Mouse (Mus musculus) ES-Bruce4 (cell line): ENCODE measurements at regions not wholly inside any gene's neighbourhood (a gene's known extent, or its start where the extent isn't known, plus 50 kb on each side); places are given as distances from the start of the nearest gene placed in this dataset.
"Not testable (repeated sequence)": the region's sequence is repeated elsewhere in the genome, so short reads cannot be mapped to it uniquely, and the experiment has no call there.

Experiments used
- H3K27ac ChIP-seq: 2 replicates; pipeline ENCODE4 v1.5.1; 2012; ENCODE audit warnings: low read length, inconsistent platforms; ENCODE audit not compliant: insufficient read depth
- H3K27me3 ChIP-seq: 2 replicates; pipeline ENCODE4 v1.6.1; 2012; ENCODE audit warnings: mild to moderate bottlenecking, low read length, inconsistent platforms; ENCODE audit not compliant: control insufficient read depth, poor library complexity, insufficient read depth, severe bottlenecking
- H3K36me3 ChIP-seq: 2 replicates; pipeline ENCODE4 v1.6.1; 2012; ENCODE audit warnings: inconsistent platforms, mild to moderate bottlenecking, low read length, moderate library complexity; ENCODE audit not compliant: control insufficient read depth, poor library complexity, insufficient read depth, severe bottlenecking
- H3K4me1 ChIP-seq: one replicate; pipeline ENCODE4 v1.8.1; 2011; ENCODE audit warnings: low read length; ENCODE audit not compliant: control insufficient read depth, insufficient read depth
- H3K4me3 ChIP-seq: 2 replicates; pipeline ENCODE4 v1.5.1; 2011; ENCODE audit warnings: low read depth, mild to moderate bottlenecking, low read length
- H3K9ac ChIP-seq: 2 replicates; pipeline ENCODE4 v1.6.1; 2012; ENCODE audit warnings: low read depth, mild to moderate bottlenecking, inconsistent platforms; ENCODE audit not compliant: poor library complexity, severe bottlenecking
- H3K9me3 ChIP-seq: replicated peaks from 2 replicates; pipeline ENCODE4 v1.6.1; 2012; ENCODE audit warnings: mild to moderate bottlenecking, low read length, inconsistent platforms; ENCODE audit not compliant: control insufficient read depth, poor library complexity, insufficient read depth, severe bottlenecking
- CTCF ChIP-seq: IDR thresholded peaks from one replicate; pipeline ENCODE4 v1.8.1; 2011; ENCODE audit warnings: low read depth, low read length
- EP300 ChIP-seq: IDR thresholded peaks from 2 replicates; pipeline ENCODE4 v1.6.1; 2011; ENCODE audit warnings: low read depth, low read length; ENCODE audit not compliant: insufficient read depth
- POLR2A ChIP-seq: IDR thresholded peaks from one replicate; pipeline ENCODE4 v1.8.1; 2011; ENCODE audit warnings: low read length; ENCODE audit not compliant: insufficient read depth

DNA sequence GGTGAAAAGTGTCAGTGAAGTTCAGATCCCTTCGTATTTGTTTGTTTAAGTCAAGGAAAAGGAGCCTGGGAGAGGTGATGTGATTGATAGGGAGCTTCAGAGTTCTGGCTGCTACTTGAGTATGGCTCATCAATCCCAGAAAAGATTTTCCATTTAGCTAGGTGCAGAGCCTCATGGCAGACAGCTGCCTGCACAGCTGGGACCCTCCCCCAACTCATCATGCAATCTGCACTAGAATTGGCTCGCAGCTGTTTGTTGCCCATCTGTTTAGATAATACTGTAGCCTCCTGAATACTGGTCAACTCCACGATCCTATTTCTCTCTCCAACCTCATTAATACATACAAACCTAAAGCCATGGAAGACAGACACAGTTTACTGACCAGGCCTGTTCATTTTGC lies 354.4 kb downstream of the Edem1 start:
- no peak overlapping the region for H3K9ac ChIP-seq
- H3K9me3 ChIP-seq, result no peaks in the 10 kb centered on the region
- no peaks in the 10 kb centered on the region for H3K4me1 ChIP-seq
- no peak overlapping the region for H3K4me3 ChIP-seq
- H3K27ac ChIP-seq, result no peak overlapping the region
- H3K27me3 ChIP-seq, result no peaks in the 10 kb centered on the region
- no peaks in the 10 kb centered on the region for H3K36me3 ChIP-seq
- TF ChIP-seq POLR2A, result no peak
- TF ChIP-seq CTCF, result no peak

DNA sequence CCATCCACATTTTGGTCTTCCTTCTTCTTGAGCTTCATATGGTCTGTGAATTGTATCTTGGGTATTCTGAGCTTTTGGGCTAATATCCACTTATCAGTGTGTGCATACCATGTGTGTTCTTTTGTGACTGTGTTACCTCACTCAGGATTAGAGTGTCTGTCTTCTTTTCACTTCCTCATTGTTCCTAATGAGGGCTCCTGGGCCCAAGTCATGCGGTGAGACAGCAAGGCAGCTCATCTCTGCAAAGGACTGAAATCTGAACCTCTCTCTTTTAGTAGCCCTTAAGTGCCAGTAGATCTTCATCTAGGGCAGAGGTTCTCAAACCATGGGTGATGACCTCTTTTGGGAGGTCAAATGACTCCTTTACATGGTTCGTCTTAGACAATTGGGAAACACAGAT lies 364.6 kb downstream of the Edem1 start:
- not testable (repeated sequence) for H3K36me3 ChIP-seq, H3K9ac ChIP-seq

DNA sequence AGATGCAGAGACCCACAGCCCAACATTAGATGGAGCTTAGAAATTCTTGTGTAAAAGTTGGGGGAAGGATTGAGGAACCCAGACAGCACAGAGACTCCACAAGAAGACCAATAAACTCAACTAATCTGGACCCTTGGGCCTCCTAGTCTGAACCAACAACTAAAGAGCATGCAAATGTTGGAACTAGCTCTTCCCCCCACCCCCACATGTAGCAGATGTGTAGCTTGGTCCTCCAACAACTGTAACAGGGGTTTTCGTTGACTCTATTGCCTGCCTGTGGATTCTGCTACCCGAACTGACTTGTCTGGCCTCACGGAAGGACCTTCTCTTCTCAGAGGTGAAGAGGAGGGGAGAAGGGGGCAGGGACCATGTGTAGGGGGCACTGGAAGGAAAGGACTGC lies 365.2 kb downstream of the Edem1 start:
- Histone ChIP-seq H3K4me3 (no peak overlapping the region), H3K27ac (no peak overlapping the region), H3K9me3 (no peaks in the 10 kb centered on the region), H3K27me3 (no peaks in the 10 kb centered on the region), H3K9ac (no peak overlapping the region), H3K4me1 (no peaks in the 10 kb centered on the region), H3K36me3 (no peaks in the 10 kb centered on the region)
- TF ChIP-seq EP300, result no peak
- TF ChIP-seq CTCF, result no peak

More for the DNA sequence above, 364.6 kb downstream of the Edem1 start:
- not testable (repeated sequence) for H3K27me3 ChIP-seq, H3K27ac ChIP-seq, H3K4me1 ChIP-seq, H3K9me3 ChIP-seq, H3K4me3 ChIP-seq

DNA sequence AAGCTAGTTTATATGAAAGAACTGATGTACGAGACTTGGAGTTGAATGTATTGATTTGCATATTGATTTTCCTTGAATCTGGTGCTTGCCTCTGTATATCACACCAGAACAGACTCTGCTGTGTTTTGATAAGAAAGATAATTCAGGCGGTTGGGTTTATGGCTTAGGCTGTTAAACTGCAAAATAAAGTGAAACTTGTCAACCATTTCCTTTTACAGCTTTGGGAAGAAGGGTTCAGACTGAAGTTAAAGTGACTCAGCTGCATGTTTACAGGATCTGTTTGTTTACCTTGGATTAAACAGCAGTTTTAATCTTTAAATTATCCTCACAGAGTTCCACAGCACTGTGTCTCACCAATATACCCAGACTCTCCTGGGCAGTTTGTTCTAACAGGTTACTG lies 381.3 kb downstream of the Edem1 start:
- H3K27me3 ChIP-seq, result no peaks in the 10 kb centered on the region
- no peaks in the 10 kb centered on the region for H3K4me1 ChIP-seq
- no peaks in the 10 kb centered on the region for H3K9me3 ChIP-seq
- no peak overlapping the region for H3K9ac ChIP-seq
- TF ChIP-seq POLR2A (no peak), CTCF (no peak), EP300 (no peak)
- H3K27ac ChIP-seq, result no peak overlapping the region
- H3K4me3 ChIP-seq, result no peak overlapping the region
- H3K36me3 ChIP-seq, result no peaks in the 10 kb centered on the region

DNA sequence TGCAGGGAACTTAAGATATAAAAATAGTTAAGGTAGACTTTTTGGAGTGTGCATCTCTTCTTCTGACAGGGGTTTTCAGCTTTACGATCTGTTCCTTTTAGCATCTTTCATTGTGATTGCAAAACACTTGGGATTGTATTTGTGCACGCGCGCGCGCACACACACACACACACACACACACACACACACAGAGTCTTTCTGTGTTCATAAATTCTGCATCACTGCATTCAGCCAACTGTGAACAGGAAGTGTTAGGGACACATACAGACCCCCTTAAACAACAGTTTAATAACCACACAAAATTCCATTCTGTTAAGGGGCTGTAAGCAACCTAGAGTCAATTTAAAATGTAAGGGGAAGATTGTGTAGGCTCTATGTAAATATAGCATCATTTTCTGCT lies 401.9 kb downstream of the Edem1 start:
- no peaks in the 10 kb centered on the region for H3K27me3 ChIP-seq
- TF ChIP-seq EP300, result no peak
- H3K4me1 ChIP-seq, result no peaks in the 10 kb centered on the region
- H3K9ac ChIP-seq, result no peak overlapping the region
- no peaks in the 10 kb centered on the region for H3K9me3 ChIP-seq
- no peaks in the 10 kb centered on the region for H3K36me3 ChIP-seq
- H3K27ac ChIP-seq, result no peak overlapping the region
- no peak overlapping the region for H3K4me3 ChIP-seq

DNA sequence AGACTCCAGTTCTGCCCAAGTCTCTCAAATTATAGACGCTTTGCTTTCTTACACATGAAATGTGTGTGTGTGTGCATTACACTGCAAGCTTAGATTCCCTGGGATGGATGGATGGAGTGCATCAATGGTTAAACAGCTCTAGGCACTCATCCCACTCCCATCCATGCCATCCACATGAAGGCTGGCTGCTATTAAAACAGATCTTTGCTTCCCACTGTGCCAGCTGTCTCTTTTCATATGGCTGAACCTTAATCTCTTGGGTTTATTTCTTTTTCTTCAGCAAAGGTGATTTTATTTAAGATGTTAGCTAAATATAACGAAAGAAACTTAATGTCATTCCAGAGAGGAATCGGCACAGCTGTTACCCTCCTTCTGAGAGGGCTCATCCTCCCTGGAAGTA lies 405.0 kb downstream of the Edem1 start:
- no peaks in the 10 kb centered on the region for H3K9me3 ChIP-seq
- no peak overlapping the region for H3K9ac ChIP-seq
- no peak overlapping the region for H3K4me3 ChIP-seq
- H3K36me3 ChIP-seq, result no peaks in the 10 kb centered on the region
- H3K27me3 ChIP-seq, result no peaks in the 10 kb centered on the region
- H3K27ac ChIP-seq, result no peak overlapping the region
- no peaks in the 10 kb centered on the region for H3K4me1 ChIP-seq
- TF ChIP-seq POLR2A (no peak), EP300 (no peak), CTCF (no peak)

DNA sequence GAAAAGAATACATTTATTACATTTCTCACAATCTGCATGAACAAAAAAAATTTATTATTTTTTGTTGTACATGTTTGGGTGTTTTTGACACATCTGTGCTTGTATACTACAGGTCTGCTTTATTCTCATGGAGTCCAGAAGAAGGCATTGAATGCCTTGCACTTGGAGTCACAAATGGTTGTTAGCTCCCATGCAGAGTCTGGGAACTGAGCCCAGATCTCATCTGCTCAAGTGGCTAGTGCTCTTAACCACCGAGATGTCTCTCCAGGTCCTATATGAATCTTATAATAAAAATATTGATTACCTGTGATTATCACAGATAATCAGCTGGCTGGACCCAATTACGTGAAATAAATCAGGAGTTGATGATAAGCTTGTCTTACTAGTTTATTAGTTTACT lies 417.2 kb downstream of the Edem1 start:
- no peaks in the 10 kb centered on the region for H3K27me3 ChIP-seq
- H3K4me3 ChIP-seq, result no peak overlapping the region
- peaks cover 8% of the 10 kb centered on the region for H3K9me3 ChIP-seq
- no peak overlapping the region for H3K9ac ChIP-seq
- no peak for TF ChIP-seq POLR2A
- TF ChIP-seq CTCF, result no peak
- no peak for TF ChIP-seq EP300
- no peaks in the 10 kb centered on the region for H3K36me3 ChIP-seq
- H3K27ac ChIP-seq, result no peak overlapping the region
- H3K4me1 ChIP-seq, result no peaks in the 10 kb centered on the region

DNA sequence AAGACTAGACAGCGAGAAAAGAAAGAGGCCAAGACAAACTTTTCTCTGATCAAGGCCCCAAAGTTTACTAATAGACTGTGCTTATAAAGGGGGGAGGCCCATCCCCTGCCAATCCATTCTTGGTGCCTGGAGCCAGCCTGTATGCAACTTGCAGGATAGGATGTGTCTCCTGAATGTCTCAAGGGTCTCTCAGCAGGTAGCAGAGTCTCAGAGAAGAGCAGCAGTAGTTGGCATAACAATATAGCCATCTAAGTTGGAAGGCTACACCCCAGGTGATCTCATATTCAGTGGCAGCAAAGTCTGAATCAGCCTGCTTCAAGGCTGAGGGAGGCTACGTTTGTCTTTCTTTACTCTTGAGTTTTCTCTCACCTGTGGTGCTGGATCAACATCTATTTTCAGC lies 418.1 kb downstream of the Edem1 start:
- not testable (repeated sequence) for H3K4me3 ChIP-seq, H3K27ac ChIP-seq, H3K27me3 ChIP-seq, H3K9ac ChIP-seq, H3K4me1 ChIP-seq, H3K36me3 ChIP-seq, H3K9me3 ChIP-seq
